8 mouse cellular contexts compared by ENCODE assay signal in the genomic region with DNA sequence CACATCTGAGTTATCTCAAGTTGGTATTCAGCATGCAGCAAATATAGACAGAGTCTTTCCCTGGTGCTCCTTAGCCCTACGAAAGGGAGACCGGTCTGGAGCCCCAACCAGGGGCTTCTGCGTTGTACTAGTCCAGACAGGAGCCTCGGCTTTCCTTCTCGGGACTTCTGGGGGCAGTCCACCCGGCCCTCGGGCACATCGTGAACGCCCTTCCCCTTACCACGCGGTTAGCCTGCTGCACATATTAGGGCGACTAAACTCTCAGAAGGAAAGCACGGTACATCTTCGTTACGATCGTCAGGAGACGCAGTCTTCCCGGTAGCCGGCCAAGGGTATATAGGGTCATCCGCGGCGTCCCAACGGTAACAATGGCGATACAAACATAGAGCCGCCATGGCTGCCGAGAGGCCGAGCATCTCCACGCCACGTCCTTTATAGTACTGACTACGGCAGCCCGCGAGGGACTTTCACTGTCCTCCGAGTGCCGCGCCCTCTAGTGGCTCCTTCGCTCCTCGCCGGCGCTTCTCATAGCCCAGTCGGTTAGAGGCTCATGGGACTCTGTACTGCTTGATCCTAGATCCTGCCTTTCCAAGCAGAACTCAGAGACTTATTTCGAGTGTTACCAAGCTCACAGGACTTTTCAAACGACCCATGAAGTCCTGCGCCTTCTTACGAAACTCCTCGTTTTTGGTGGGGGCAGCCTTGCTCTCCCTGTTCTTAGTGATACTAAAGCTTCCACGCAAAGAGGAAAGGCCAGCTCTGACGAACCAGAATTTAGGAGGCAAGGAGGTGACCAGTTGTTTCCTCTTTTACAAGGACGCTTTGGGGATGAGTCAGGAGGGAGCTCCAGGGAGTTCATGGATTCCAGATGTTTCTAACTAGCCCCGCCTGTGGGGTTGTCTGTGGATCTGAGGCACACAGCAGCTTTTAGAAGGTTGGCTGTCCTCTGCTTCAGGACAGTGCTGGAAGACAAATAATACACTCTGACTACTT. TPM values are rescaled to one million over a fixed set of nuclear protein-coding genes. Genes with fewer than 3 reads are reported as not detected.
DNase-seq lines count a peak whose midpoint lies in the region; ATAC-seq and TF ChIP-seq lines count a peak whose summit lies in the region.

No protein-coding gene starts in this region.

- peak; percentile 93 for TF ChIP-seq POLR2A in bone marrow, adult 2 months (IDR thresholded peaks at IDR 0.05; ENCODE audit: borderline replicate concordance, control insufficient read depth, low read depth, low read length)

- peak; percentile 93 for ATAC-seq in embryonic facial prominence, embryonic 14.5 days (ENCODE audit: low read depth)
- peak; percentile 70 for ATAC-seq in limb, embryonic 12.5 days (ENCODE audit: insufficient number of reproducible peaks, insufficient read depth, low FRiP score, low TSS enrichment, low read depth)
- peak; percentile 87 for ATAC-seq in midbrain, embryonic 14.5 days (ENCODE audit: low FRiP score, low TSS enrichment)

- H3K9ac ChIP-seq in embryonic facial prominence, embryonic 14.5 days (ENCODE audit: low read depth, low read length) = peak overlapping the region; percentile 89
- peak overlapping the region; percentile 94 for H3K9ac ChIP-seq in limb, embryonic 12.5 days (replicated peaks)
- peak overlapping the region; percentile 94 for H3K9ac ChIP-seq in midbrain, embryonic 14.5 days (replicated peaks; ENCODE audit: low read length)

- WGBS in bone marrow, adult 2 months = 4% methylated on average over 49 of the region's 49 CpGs
- 2% methylated on average over 49 of the region's 49 CpGs for WGBS in embryonic facial prominence, embryonic 14.5 days
- 3% methylated on average over 49 of the region's 49 CpGs for WGBS in limb, embryonic 12.5 days
- 5% methylated on average over 49 of the region's 49 CpGs for WGBS in midbrain, embryonic 14.5 days

- DNase-seq in 416B (ENCODE audit: low read depth) = peak; percentile 95
- peak; percentile 97 for DNase-seq in embryonic facial prominence, embryonic 14.5 days (ENCODE audit: low spot score)
- peak; percentile 97 for DNase-seq in heart, adult 8-10 months (ENCODE audit: low spot score)
- peak; percentile 92 to 98 for DNase-seq in kidney, adult 8-10 months
- peak; percentile 99 for DNase-seq in midbrain, embryonic 14.5 days
- DNase-seq in spleen, adult 12 weeks (ENCODE audit: low spot score) = peak; percentile 85

- no peaks in the 10 kb centered on the region for H3K27me3 ChIP-seq in embryonic facial prominence, embryonic 14.5 days (replicated peaks; ENCODE audit: control insufficient read depth, insufficient read depth, low read length)
- no peaks in the 10 kb centered on the region for H3K27me3 ChIP-seq in limb, embryonic 12.5 days
- no peaks in the 10 kb centered on the region for H3K27me3 ChIP-seq in midbrain, embryonic 14.5 days (ENCODE audit: control insufficient read depth, insufficient read depth, low read length)

- peak overlapping the region; percentile 86 for H3K4me3 ChIP-seq in bone marrow, adult 2 months (replicated peaks; ENCODE audit: control insufficient read depth, low read depth, low read length)
- H3K4me3 ChIP-seq in embryonic facial prominence, embryonic 14.5 days (ENCODE audit: low read depth, low read length) = peak overlapping the region; percentile 89
- peak overlapping the region; percentile 95 for H3K4me3 ChIP-seq in limb, embryonic 12.5 days (replicated peaks)
- peak overlapping the region; percentile 90 for H3K4me3 ChIP-seq in midbrain, embryonic 14.5 days (replicated peaks; ENCODE audit: low read depth, low read length)

- peaks cover 5% of the 10 kb centered on the region for H3K4me1 ChIP-seq in bone marrow, adult 2 months (ENCODE audit: control insufficient read depth, insufficient read depth, low read length)
- peaks cover 10% of the 10 kb centered on the region for H3K4me1 ChIP-seq in embryonic facial prominence, embryonic 14.5 days (ENCODE audit: control insufficient read depth, insufficient read depth, low read length)
- H3K4me1 ChIP-seq in limb, embryonic 12.5 days (replicated peaks) = peaks cover 22% of the 10 kb centered on the region
- H3K4me1 ChIP-seq in midbrain, embryonic 14.5 days (ENCODE audit: control insufficient read depth, insufficient read depth, low read length) = peaks cover 15% of the 10 kb centered on the region

- TF ChIP-seq CTCF in bone marrow, adult 2 months (IDR thresholded peaks at IDR 0.05; ENCODE audit: control insufficient read depth, insufficient read depth, low read length) = peak; percentile 89

- no peaks in the 10 kb centered on the region for H3K9me3 ChIP-seq in embryonic facial prominence, embryonic 14.5 days (ENCODE audit: control insufficient read depth, low read length)
- no peaks in the 10 kb centered on the region for H3K9me3 ChIP-seq in limb, embryonic 12.5 days
- no peaks in the 10 kb centered on the region for H3K9me3 ChIP-seq in midbrain, embryonic 14.5 days (ENCODE audit: control insufficient read depth, low read length)

- H3K36me3 ChIP-seq in embryonic facial prominence, embryonic 14.5 days (ENCODE audit: control insufficient read depth, insufficient read depth, low read length) = peaks cover 37% of the 10 kb centered on the region
- H3K36me3 ChIP-seq in limb, embryonic 12.5 days = peaks cover 39% of the 10 kb centered on the region
- peaks cover 33% of the 10 kb centered on the region for H3K36me3 ChIP-seq in midbrain, embryonic 14.5 days (ENCODE audit: control insufficient read depth, insufficient read depth, low read length)

- H3K27ac ChIP-seq in bone marrow, adult 2 months (ENCODE audit: control insufficient read depth, insufficient read depth, low read depth, low read length, poor library complexity) = peak overlapping the region; percentile 17
- H3K27ac ChIP-seq in embryonic facial prominence, embryonic 14.5 days (replicated peaks; ENCODE audit: low read depth, low read length) = peak overlapping the region; percentile 85
- H3K27ac ChIP-seq in limb, embryonic 12.5 days = peak overlapping the region; percentile 84
- peak overlapping the region; percentile 84 for H3K27ac ChIP-seq in midbrain, embryonic 14.5 days (replicated peaks; ENCODE audit: low read depth, low read length)

- peak overlapping the region; percentile 70 for H3K4me2 ChIP-seq in embryonic facial prominence, embryonic 14.5 days (ENCODE audit: low read depth, low read length)
- peak overlapping the region; percentile 85 for H3K4me2 ChIP-seq in limb, embryonic 12.5 days
- H3K4me2 ChIP-seq in midbrain, embryonic 14.5 days (ENCODE audit: low read length) = peak overlapping the region; percentile 61

RNA-seq across cellular contexts. Expression of gene Fam69b, which starts 11.9 kb away (rescaled TPM):
- 0.99 and 4.2 TPM in 2 replicates for polyA plus RNA-seq in bone marrow, adult 2 months (2011; ENCODE audit: insufficient read depth, insufficient read length, low replicate concordance, missing spikeins)
- 31.1 and 40.1 TPM in 2 replicates for polyA plus RNA-seq in embryonic facial prominence, embryonic 14.5 days (2014; fragmentation: Nextera tagmentation; extraction: Ambion mirVana)
- total RNA-seq in heart, adult 8-10 months (2022) = 10 to 100 TPM; 15.0 to 26.6 (median 20.9) TPM
- polyA plus RNA-seq in limb, embryonic 12.5 days (2016; fragmentation: Nextera tagmentation; extraction: Ambion mirVana) = 61.7 and 66.3 TPM in 2 replicates
- polyA plus RNA-seq in midbrain, embryonic 14.5 days (2014; fragmentation: Nextera tagmentation; extraction: Ambion mirVana) = 123 and 160 TPM in 2 replicates

RNA-seq across cellular contexts. Expression of gene Lcn4, which starts 30.9 kb away (rescaled TPM):
- polyA plus RNA-seq in bone marrow, adult 2 months (2011; ENCODE audit: insufficient read depth, insufficient read length, low replicate concordance, missing spikeins) = not detected in 2 replicates
- polyA plus RNA-seq in embryonic facial prominence, embryonic 14.5 days (2014; fragmentation: Nextera tagmentation; extraction: Ambion mirVana) = not detected in 2 replicates
- not detected for total RNA-seq in heart, adult 8-10 months (2022)
- polyA plus RNA-seq in limb, embryonic 12.5 days (2016; fragmentation: Nextera tagmentation; extraction: Ambion mirVana) = not detected in 2 replicates
- polyA plus RNA-seq in midbrain, embryonic 14.5 days (2014; fragmentation: Nextera tagmentation; extraction: Ambion mirVana) = not detected in 2 replicates

RNA-seq across cellular contexts. Expression of gene Agpat2, which starts 35.9 kb away (rescaled TPM):
- 10.6 and 32.5 TPM in 2 replicates for polyA plus RNA-seq in bone marrow, adult 2 months (2011; ENCODE audit: insufficient read depth, insufficient read length, low replicate concordance, missing spikeins)
- 25.1 and 26.7 TPM in 2 replicates for polyA plus RNA-seq in embryonic facial prominence, embryonic 14.5 days (2014; fragmentation: Nextera tagmentation; extraction: Ambion mirVana)
- total RNA-seq in heart, adult 8-10 months (2022) = 10 to 100 TPM; 51.1 to 65.9 (median 60.8) TPM
- 17.1 and 18.4 TPM in 2 replicates for polyA plus RNA-seq in limb, embryonic 12.5 days (2016; fragmentation: Nextera tagmentation; extraction: Ambion mirVana)
- 1.8 and 3.8 TPM in 2 replicates for polyA plus RNA-seq in midbrain, embryonic 14.5 days (2014; fragmentation: Nextera tagmentation; extraction: Ambion mirVana)

RNA-seq across cellular contexts. Expression of gene Gm20532, which starts 53.7 kb away (rescaled TPM):
- polyA plus RNA-seq in bone marrow, adult 2 months (2011; ENCODE audit: insufficient read depth, insufficient read length, low replicate concordance, missing spikeins) = not detected in 2 replicates
- polyA plus RNA-seq in embryonic facial prominence, embryonic 14.5 days (2014; fragmentation: Nextera tagmentation; extraction: Ambion mirVana) = not detected in 2 replicates
- total RNA-seq in heart, adult 8-10 months (2022) = not detected
- 0.31 TPM in 1 of 2 replicates, not detected in the other for polyA plus RNA-seq in limb, embryonic 12.5 days (2016; fragmentation: Nextera tagmentation; extraction: Ambion mirVana)
- not detected in 2 replicates for polyA plus RNA-seq in midbrain, embryonic 14.5 days (2014; fragmentation: Nextera tagmentation; extraction: Ambion mirVana)

Comparison
In these comparisons a context has a peak if more than half of its experiments do, and no peak if none do; other contexts are left out.
1. Peak in every context shown above with its lines: DNase-seq, ATAC-seq, H3K4me3 ChIP-seq and H3K27ac ChIP-seq.
2. H3K27ac ChIP-seq: peak in every context shown above with its lines; median percentile 85 in embryonic facial prominence, embryonic 14.5 days; 84 in limb, embryonic 12.5 days; 84 in midbrain, embryonic 14.5 days; 17 in bone marrow, adult 2 months.